Mouse (Mus musculus) lung, postnatal 0 days (tissue): ENCODE data around the gene Gm28048.

Source experiments
- CTCF ChIP-seq: IDR thresholded peaks from 2 replicates; pipeline ENCODE4 v1.5.1; 2016; ENCODE audit warnings: antibody characterized with exemption, mild to moderate bottlenecking
- EP300 ChIP-seq: IDR thresholded peaks from 2 replicates; pipeline ENCODE4 v1.6.1; 2016; ENCODE audit warnings: antibody characterized with exemption, mild to moderate bottlenecking, control low read depth

- TF ChIP-seq CTCF (no peak), EP300 (no peak)
These were observed 59.3 kb downstream of the Gm28048 start for GRCm38 (mm10) chr11:22922546-22922945.
